26 mouse cellular contexts compared by ENCODE assay signal in the genomic region with DNA sequence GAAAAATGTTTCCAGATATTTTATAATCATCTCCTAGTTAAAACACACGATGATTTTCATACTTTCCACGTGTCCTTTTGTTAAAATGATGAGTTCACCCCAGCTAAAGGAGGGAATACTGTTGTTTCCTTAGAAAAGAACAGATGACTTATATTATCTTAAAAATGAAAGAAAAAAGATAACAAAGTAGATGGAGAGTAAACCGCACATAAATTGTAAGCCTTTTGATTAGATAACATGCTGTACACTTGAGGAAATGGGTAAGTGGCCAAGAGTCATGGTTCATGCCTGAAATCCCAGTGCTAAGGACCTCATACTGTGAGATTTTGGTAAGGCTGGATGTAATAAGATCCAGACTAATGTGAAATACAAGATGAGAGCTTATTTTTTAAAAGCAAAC.
"Had no signal": no experiment of that assay in that cellular context is flagged by ENCODE, and none has a peak within 500 bp of the region (broad histone marks: within the 10 kb centered on the region; RNA-seq: fewer than 3 reads in every experiment).

No protein-coding gene starts in this region.

- H3K9ac ChIP-seq: embryonic facial prominence, embryonic 12.5 days; embryonic facial prominence, embryonic 13.5 days; embryonic facial prominence, embryonic 15.5 days; forebrain, embryonic 12.5 days; forebrain, embryonic 13.5 days; forebrain, embryonic 15.5 days; forebrain, postnatal 0 days had no signal

- H3K36me3 ChIP-seq: embryonic facial prominence, embryonic 10.5 days; embryonic facial prominence, embryonic 12.5 days; embryonic facial prominence, embryonic 13.5 days; embryonic facial prominence, embryonic 15.5 days; forebrain, embryonic 10.5 days; forebrain, embryonic 12.5 days; forebrain, embryonic 15.5 days had no signal

- ATAC-seq: forebrain, embryonic 13.5 days; forebrain, embryonic 14.5 days; forebrain, embryonic 15.5 days; forebrain, embryonic 16.5 days; forebrain, postnatal 0 days had no signal

- H3K9me3 ChIP-seq: embryonic facial prominence, embryonic 10.5 days; embryonic facial prominence, embryonic 12.5 days; embryonic facial prominence, embryonic 13.5 days; embryonic facial prominence, embryonic 15.5 days; forebrain, embryonic 10.5 days; forebrain, embryonic 12.5 days; forebrain, embryonic 13.5 days; forebrain, embryonic 15.5 days had no signal

- H3K27me3 ChIP-seq: embryonic facial prominence, embryonic 12.5 days; embryonic facial prominence, embryonic 13.5 days; embryonic facial prominence, embryonic 15.5 days; forebrain, embryonic 12.5 days; forebrain, embryonic 13.5 days; forebrain, embryonic 15.5 days had no signal

- H3K4me3 ChIP-seq: embryonic facial prominence, embryonic 10.5 days; embryonic facial prominence, embryonic 12.5 days; embryonic facial prominence, embryonic 13.5 days; embryonic facial prominence, embryonic 15.5 days; erythroblast, embryonic 14.5 days; forebrain, embryonic 10.5 days; forebrain, embryonic 12.5 days; forebrain, embryonic 13.5 days; forebrain, embryonic 15.5 days; gastrocnemius, adult 2 months; heart, adult 2 months had no signal

- H3K4me2 ChIP-seq: embryonic facial prominence, embryonic 12.5 days; embryonic facial prominence, embryonic 13.5 days; embryonic facial prominence, embryonic 15.5 days; forebrain, embryonic 12.5 days; forebrain, embryonic 13.5 days; forebrain, embryonic 15.5 days had no signal

- DNase-seq: cerebellum, adult 9-11 months; cerebellum, postnatal 10 days; cerebellum, postnatal 14 days; cerebellum, postnatal 25 days; cerebellum, postnatal 36 days; embryo, embryonic 11 days; forebrain, postnatal 0 days; gastrocnemius, adult 2 months; gastrocnemius, postnatal 10 days; gastrocnemius, postnatal 14 days; gastrocnemius, postnatal 25 days; gastrocnemius, postnatal 36 days; heart, adult 11 months; heart, adult 18-20 months; heart, adult 2 months had no signal

- H3K4me1 ChIP-seq: embryonic facial prominence, embryonic 10.5 days; embryonic facial prominence, embryonic 12.5 days; embryonic facial prominence, embryonic 13.5 days; embryonic facial prominence, embryonic 15.5 days; forebrain, embryonic 10.5 days; forebrain, embryonic 12.5 days; forebrain, embryonic 13.5 days; forebrain, embryonic 15.5 days had no signal

- H3K27ac ChIP-seq: embryonic facial prominence, embryonic 10.5 days; embryonic facial prominence, embryonic 12.5 days; embryonic facial prominence, embryonic 13.5 days; embryonic facial prominence, embryonic 15.5 days; forebrain, embryonic 10.5 days; forebrain, embryonic 12.5 days; forebrain, embryonic 13.5 days; forebrain, embryonic 15.5 days; gastrocnemius, adult 2 months; heart, adult 2 months had no signal
